Mouse (Mus musculus) intestine, embryonic 16.5 days (tissue): ENCODE results near the gene Cep89. TPM values are rescaled to one million over a fixed set of nuclear protein-coding genes. Genes with fewer than 3 reads are reported as not detected.

ENCODE experiments used
- ATAC-seq: fragments of 200-750 bp; cut with Nextera tagmentation; 2 replicates; pipeline ENCODE4 v1.8.0; 2017; ENCODE audit warnings: moderate TSS enrichment, moderate library complexity
- H3K27ac ChIP-seq: fragments of 300-500 bp; sonication (generic); 2 replicates; pipeline ENCODE4 v1.5.1; 2014; ENCODE audit warnings: mild to moderate bottlenecking, low read length
- H3K27me3 ChIP-seq: fragments of 300-500 bp; sonication (generic); replicated peaks from 2 replicates; pipeline ENCODE4 v1.6.1; 2014; ENCODE audit warnings: low read length, control low read depth, mixed read lengths; ENCODE audit not compliant: control insufficient read depth, insufficient read depth
- H3K36me3 ChIP-seq: fragments of 300-500 bp; sonication (generic); 2 replicates; pipeline ENCODE4 v1.6.1; 2014; ENCODE audit warnings: low read length, control low read depth; ENCODE audit not compliant: control insufficient read depth, insufficient read depth
- H3K4me1 ChIP-seq: fragments of 300-500 bp; sonication (generic); 2 replicates; pipeline ENCODE4 v1.6.1; 2014; ENCODE audit warnings: low read length, control low read depth, mixed read lengths; ENCODE audit not compliant: control insufficient read depth, insufficient read depth
- H3K4me2 ChIP-seq: fragments of 300-500 bp; sonication (generic); 2 replicates; pipeline ENCODE4 v1.6.1; 2014; ENCODE audit warnings: low read depth, low read length, control low read depth
- H3K4me3 ChIP-seq: fragments of 300-500 bp; sonication (generic); 2 replicates; pipeline ENCODE4 v1.5.1; 2014; ENCODE audit warnings: mild to moderate bottlenecking, low read length
- H3K9ac ChIP-seq: fragments of 300-500 bp; sonication (generic); 2 replicates; pipeline ENCODE4 v1.6.1; 2014; ENCODE audit warnings: low read depth, low read length
- H3K9me3 ChIP-seq: fragments of 300-500 bp; sonication (generic); 2 replicates; pipeline ENCODE4 v1.6.1; 2016; ENCODE audit warnings: low read length, control low read depth; ENCODE audit not compliant: control insufficient read depth
- WGBS: fragments of 180-500 bp; shearing (Covaris S2); extraction: QIAGEN DNeasy Blood & Tissue Kit; methylation state at CpG from one replicate; pipeline ENCODE4 v1.1.7; 2014; 5-methylcytosine and 5-hydroxymethylcytosine counted together
- polyA plus RNA-seq: library from polyadenylated mRNA; unstranded; fragments of >200 nt; fragmentation: Nextera tagmentation; extraction: Ambion mirVana; gene quantifications from 2 replicates; pipeline ENCODE4 v1.2.1, GENCODE M21; 2015

The Cep89 gene
- polyA plus RNA-seq, 1 experiment from 2014 or later, result 45.0 TPM

- no peak overlapping the region for H3K9ac ChIP-seq
- H3K4me1 ChIP-seq, result 0 out of 2 replicates have a peak, but pooled peaks cover 4% of the 10 kb centered on the region
- ATAC-seq, result no peak
- 66% methylated on average over 5 of the region's 5 CpGs for WGBS
- no peaks in the 10 kb centered on the region for H3K27me3 ChIP-seq
- peaks cover 12% of the 10 kb centered on the region; the same call in 1 of the 2 replicates for H3K36me3 ChIP-seq
- no peaks in the 10 kb centered on the region for H3K9me3 ChIP-seq
- no peak overlapping the region for H3K4me3 ChIP-seq
- H3K27ac ChIP-seq, result peak overlapping the region; percentile 88
- no peak overlapping the region for H3K4me2 ChIP-seq
These were observed 18.4 kb downstream of the Cep89 start for GRCm38 (mm10) chr7:35415226-35415625.

GRCm38 (mm10) chr7:35415801-35416653 lies 19.2 kb downstream of the Cep89 start:
- peaks cover 8% of the 10 kb centered on the region; the same call in 1 of the 2 replicates for H3K36me3 ChIP-seq
- H3K4me1 ChIP-seq, result 0 out of 2 replicates have a peak, but pooled peaks cover 4% of the 10 kb centered on the region
- WGBS, result 49% methylated on average over 9 of the region's 9 CpGs
- ATAC-seq, result peak; percentile 97
- no peaks in the 10 kb centered on the region for H3K9me3 ChIP-seq
- peak overlapping the region; percentile 33 for H3K4me2 ChIP-seq
- peak overlapping the region; percentile 14 for H3K9ac ChIP-seq
- peak overlapping the region; percentile 12 for H3K4me3 ChIP-seq
- H3K27me3 ChIP-seq, result no peaks in the 10 kb centered on the region
- H3K27ac ChIP-seq, result peak overlapping the region; percentile 88

DNA sequence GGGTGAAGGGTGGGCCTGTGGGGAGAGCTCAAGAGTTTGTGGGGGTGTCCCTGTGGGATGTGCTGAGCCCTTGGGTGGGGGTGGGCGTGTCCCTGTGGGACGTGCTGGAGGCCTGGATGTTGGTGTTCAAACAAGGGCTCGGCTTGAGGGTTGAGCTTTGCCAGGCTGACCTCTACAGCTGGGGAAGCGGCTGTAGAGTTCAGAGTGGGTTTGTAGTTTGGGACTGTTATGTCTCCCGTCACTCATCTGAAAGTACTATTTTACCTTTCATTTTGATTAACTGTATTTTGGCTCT lies 19.8 kb downstream of the Cep89 start:
- peaks cover 8% of the 10 kb centered on the region; the same call in 1 of the 2 replicates for H3K36me3 ChIP-seq
- ATAC-seq, result peak; percentile 79
- peak overlapping the region; percentile 12 for H3K4me3 ChIP-seq
- 0 out of 2 replicates have a peak, but pooled peaks cover 4% of the 10 kb centered on the region for H3K4me1 ChIP-seq
- no peaks in the 10 kb centered on the region for H3K9me3 ChIP-seq
- WGBS, result 56% methylated on average over 5 of the region's 5 CpGs
- H3K9ac ChIP-seq, result peak overlapping the region; percentile 14
- H3K27ac ChIP-seq, result peak overlapping the region; percentile 88
- peak overlapping the region; percentile 33 for H3K4me2 ChIP-seq
- H3K27me3 ChIP-seq, result no peaks in the 10 kb centered on the region

DNA sequence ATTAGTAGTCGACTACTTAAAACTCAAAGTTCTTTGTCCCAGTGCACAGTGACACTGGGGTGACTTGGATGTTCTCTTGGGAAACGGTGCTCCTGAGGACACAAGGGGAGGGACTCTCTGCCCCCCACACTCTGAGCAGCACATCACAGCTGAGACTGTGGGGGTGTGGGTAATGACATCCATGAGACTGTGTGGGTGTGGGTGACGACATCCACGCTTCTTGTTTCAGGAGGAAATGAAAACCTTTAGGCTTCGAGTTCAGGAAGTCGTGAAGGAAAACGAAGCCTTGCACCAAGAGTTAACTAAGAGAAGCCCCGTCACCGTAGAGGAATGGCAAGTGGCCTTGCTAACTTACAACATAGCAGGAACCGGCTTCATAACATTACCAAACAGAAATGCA lies 26.2 kb downstream of the Cep89 start:
- no peak for ATAC-seq
- WGBS, result 89% methylated on average over 10 of the region's 10 CpGs
- no peak overlapping the region for H3K4me3 ChIP-seq
- no peak overlapping the region for H3K27ac ChIP-seq
- H3K4me1 ChIP-seq, result no peaks in the 10 kb centered on the region
- H3K4me2 ChIP-seq, result no peak overlapping the region
- no peaks in the 10 kb centered on the region for H3K9me3 ChIP-seq
- H3K9ac ChIP-seq, result no peak overlapping the region
- no peaks in the 10 kb centered on the region for H3K27me3 ChIP-seq
- H3K36me3 ChIP-seq, result peaks cover 11% of the 10 kb centered on the region; the same call in 1 of the 2 replicates

- H3K27ac ChIP-seq, result no peak overlapping the region
- H3K4me2 ChIP-seq, result no peak overlapping the region
- H3K4me1 ChIP-seq, result no peaks in the 10 kb centered on the region
- no peak overlapping the region for H3K9ac ChIP-seq
- H3K27me3 ChIP-seq, result no peaks in the 10 kb centered on the region
- WGBS, result 86% methylated on average over 10 of the region's 10 CpGs
- ATAC-seq, result peak; percentile 55; the same call in 1 of the 2 replicates
- H3K9me3 ChIP-seq, result no peaks in the 10 kb centered on the region
- peaks cover 20% of the 10 kb centered on the region for H3K36me3 ChIP-seq
- H3K4me3 ChIP-seq, result no peak overlapping the region
These were observed 31.3 kb downstream of the Cep89 start for GRCm38 (mm10) chr7:35428146-35428545.

- ATAC-seq, result no peak
- H3K27me3 ChIP-seq, result no peaks in the 10 kb centered on the region
- H3K36me3 ChIP-seq, result peaks cover 28% of the 10 kb centered on the region
- 87% methylated on average over 9 of the region's 9 CpGs for WGBS
- no peak overlapping the region for H3K4me3 ChIP-seq
- H3K9ac ChIP-seq, result no peak overlapping the region
- H3K9me3 ChIP-seq, result no peaks in the 10 kb centered on the region
- H3K4me2 ChIP-seq, result no peak overlapping the region
- H3K4me1 ChIP-seq, result no peaks in the 10 kb centered on the region
- H3K27ac ChIP-seq, result no peak overlapping the region
These were observed 38.4 kb downstream of the Cep89 start for GRCm38 (mm10) chr7:35435266-35435665.

GRCm38 (mm10) chr7:35447501-35447900 lies 50.7 kb downstream of the Cep89 start:
- ATAC-seq, result peak; percentile 32
- H3K27me3 ChIP-seq, result no peaks in the 10 kb centered on the region
- peaks cover 14% of the 10 kb centered on the region for H3K4me1 ChIP-seq
- H3K9me3 ChIP-seq, result no peaks in the 10 kb centered on the region
- peak overlapping the region; percentile 91 for H3K27ac ChIP-seq
- whole genome bisulfite sequencing, result 33% methylated on average over 4 of the region's 4 CpGs
- H3K36me3 ChIP-seq, result no peaks in the 10 kb centered on the region
- no peak overlapping the region for H3K4me3 ChIP-seq
- H3K9ac ChIP-seq, result no peak overlapping the region
- peak overlapping the region; percentile 26 for H3K4me2 ChIP-seq

- H3K36me3 ChIP-seq, result no peaks in the 10 kb centered on the region
- peak within 1 kb of the TSS; percentile 50 for H3K4me2 ChIP-seq
- WGBS, result 17% methylated on average over 15 of the region's 15 CpGs
- H3K4me3 ChIP-seq, result peak within 1 kb of the TSS; percentile 37
- peak; percentile 89 for ATAC-seq
- peak within 1 kb of the TSS; percentile 54 for H3K9ac ChIP-seq
- peaks cover 14% of the 10 kb centered on the region for H3K4me1 ChIP-seq
- H3K27ac ChIP-seq, result peak within 1 kb of the TSS; percentile 91
- H3K27me3 ChIP-seq, result no peaks in the 10 kb centered on the region
- no peaks in the 10 kb centered on the region for H3K9me3 ChIP-seq
These were observed 51.4 kb downstream of the Cep89 start, which contains the start of gene Slc7a9 for GRCm38 (mm10) chr7:35447996-35448846. Gene Slc7a9, plus strand, starts transcription at chr7:35448796.

DNA sequence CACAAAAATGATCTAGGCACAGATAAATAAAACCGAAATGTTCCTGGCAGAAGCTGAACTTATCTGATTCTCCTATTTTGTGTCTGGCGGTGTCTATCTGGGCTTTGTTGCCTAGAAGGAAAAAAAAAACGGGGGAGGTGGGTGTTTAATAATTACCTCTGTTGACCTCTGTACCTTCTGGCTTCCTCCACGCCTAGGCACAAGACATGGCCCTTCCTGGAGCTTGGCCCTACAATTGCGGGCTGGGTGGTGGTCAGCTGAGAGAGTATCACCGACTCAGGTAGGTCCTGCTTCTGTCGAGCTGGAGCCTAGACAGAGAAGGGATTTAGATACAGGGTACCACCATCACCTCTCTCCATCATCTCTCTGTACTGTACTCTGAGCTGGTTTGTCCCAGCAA lies 52.0 kb downstream of the Cep89 start:
- peak overlapping the region; percentile 50 for H3K4me2 ChIP-seq
- ATAC-seq, result peak; percentile 78
- no peaks in the 10 kb centered on the region for H3K9me3 ChIP-seq
- H3K9ac ChIP-seq, result peak overlapping the region; percentile 54
- no peaks in the 10 kb centered on the region for H3K27me3 ChIP-seq
- peak overlapping the region; percentile 91 for H3K27ac ChIP-seq
- peak overlapping the region; percentile 37 for H3K4me3 ChIP-seq
- 49% methylated on average over 7 of the region's 7 CpGs for WGBS
- H3K36me3 ChIP-seq, result no peaks in the 10 kb centered on the region
- peaks cover 14% of the 10 kb centered on the region for H3K4me1 ChIP-seq
